Mouse (Mus musculus): Measurements from ENCODE around the gene Zfp62.

DNA sequence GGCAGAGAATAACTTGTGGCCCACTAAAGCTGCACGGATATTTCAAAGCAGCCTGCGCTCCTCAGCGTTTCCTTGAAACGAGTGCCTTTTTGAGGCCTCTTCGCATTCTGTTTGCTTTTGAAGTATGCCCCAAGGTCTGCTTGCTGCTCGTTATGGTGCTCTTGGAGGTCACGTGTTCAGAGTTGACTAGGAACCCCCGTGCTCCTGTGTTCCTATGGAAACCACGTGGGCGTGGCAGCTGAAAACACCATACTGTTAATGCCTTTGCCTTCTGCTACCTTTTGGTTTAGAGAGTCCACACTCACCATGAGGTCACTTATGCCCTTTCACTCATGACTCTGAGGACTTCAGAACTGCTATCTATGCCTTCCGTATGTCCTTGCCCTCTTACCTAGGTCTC, 61.5 kb downstream of the Zfp62 start:
- TF ChIP-seq CTCF (IDR thresholded peaks at IDR 0.05 in 2 of 3, conservative IDR thresholded peaks at IDR 0.05 in 1 of 3; ENCODE audit: control insufficient read depth in 1 of 3, insufficient read depth in 1 of 3, low read depth in 2 of 3, low read length in 3 of 3, poor library complexity in 1 of 3, severe bottlenecking in 1 of 3) (no peak), MAZ (IDR thresholded peaks at IDR 0.05; ENCODE audit: low read depth, low read length) (no peak), POLR2A (IDR thresholded peaks at IDR 0.05; ENCODE audit: control insufficient read depth in 1 of 2, insufficient read depth in 1 of 2, low read depth in 1 of 2, low read length in 2 of 2, poor library complexity in 1 of 2) (no peak), HCFC1 (IDR thresholded peaks at IDR 0.05; ENCODE audit: low read depth, low read length) (no peak), POLR2AphosphoS2 (IDR thresholded peaks at IDR 0.05; ENCODE audit: low read length) (no peak), BHLHE40 (IDR thresholded peaks at IDR 0.05; ENCODE audit: borderline replicate concordance, low read depth, low read length) (no peak), MAX (IDR thresholded peaks at IDR 0.05; ENCODE audit: low read length) (no peak)
